Mouse (Mus musculus): Measurements from ENCODE around the gene Apobec2.

GRCm38 (mm10) chr17:48388666-48389065 lies 44.1 kb downstream of the Apobec2 start:
- no peak for TF ChIP-seq CTCF (IDR thresholded peaks at IDR 0.05; ENCODE audit: low read depth)
- no peak for TF ChIP-seq EP300 (optimal IDR thresholded peaks at IDR 0.05)

Data from stomach, postnatal 0 days (tissue).